Mouse (Mus musculus) cerebellum, postnatal 25 days (tissue): Measurements from ENCODE around the gene Eif5a2.
"Not testable (repeated sequence)": the region's sequence is repeated elsewhere in the genome, so short reads cannot be mapped to it uniquely, and the experiment has no call there.

ENCODE experiments used
- DNase-seq, 2 experiments: peaks; one replicate each; pipeline ENCODE4 v3.0.0; 2021; ENCODE audit warnings: mixed read lengths in 2 of 2

Gene Eif5a2

DNA sequence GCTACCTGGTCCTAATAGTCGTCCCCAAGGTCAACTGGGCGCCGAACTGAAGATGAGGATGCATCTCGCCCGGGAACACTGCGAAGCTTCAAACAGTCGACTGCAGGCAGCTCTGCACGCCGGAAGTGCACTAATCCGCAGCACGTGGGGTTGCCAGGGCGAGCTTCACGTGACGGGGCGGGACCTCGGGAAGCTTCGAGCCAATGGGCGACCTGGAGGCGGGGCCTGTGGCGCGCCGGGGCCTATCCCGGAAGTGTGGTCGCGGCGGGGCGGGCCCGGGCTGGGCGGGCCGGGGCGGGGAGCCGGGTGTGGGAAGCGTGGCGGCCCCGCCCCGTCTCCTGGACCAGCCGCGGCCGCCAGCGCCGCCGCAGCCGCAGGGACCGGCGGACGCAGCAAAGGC lies at the start of gene Eif5a2:
Gene Eif5a2 (plus strand): TSS at position 283 of the 400 bp plus-strand sequence.
- DNase-seq = peak; percentile 90 to 96

DNA sequence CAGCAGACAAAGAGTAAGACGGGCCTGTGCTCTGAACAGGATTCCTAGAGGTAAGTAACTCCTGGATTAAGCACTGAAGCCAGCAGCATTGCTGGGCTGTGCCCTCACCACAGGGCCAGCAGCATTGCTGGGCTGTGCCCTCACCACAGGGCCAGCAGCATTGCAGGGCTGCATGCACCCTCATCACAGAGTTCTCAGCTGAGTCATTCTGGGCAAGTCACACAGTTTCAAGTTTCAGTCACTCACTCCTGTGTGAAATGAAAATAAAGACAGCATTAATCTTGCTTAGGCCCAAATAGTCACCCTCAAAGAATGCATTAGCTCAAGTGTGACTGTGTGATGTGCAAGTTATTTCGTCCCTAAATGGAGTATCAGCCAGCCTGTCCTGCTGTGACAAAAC lies 46.4 kb upstream of the Eif5a2 start:
- no peak for DNase-seq

DNA sequence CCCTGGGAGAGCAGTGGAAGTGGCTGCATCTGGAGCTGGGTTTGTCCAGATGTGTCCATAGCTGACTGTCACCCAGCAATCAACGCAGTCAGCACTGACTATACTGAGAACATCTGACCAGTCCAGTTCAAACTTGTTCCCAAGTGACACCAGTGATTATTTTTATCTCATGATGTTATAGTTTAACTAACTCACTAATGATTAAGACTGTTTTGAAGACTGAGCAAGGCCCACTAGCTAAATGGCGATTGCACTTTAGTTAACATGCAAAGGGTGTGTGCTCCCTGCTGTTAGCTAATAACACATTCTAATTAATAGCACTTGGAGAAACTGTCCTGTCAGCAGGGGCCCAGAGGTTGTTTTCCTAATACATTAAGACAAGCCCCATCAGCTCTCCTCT lies 44.1 kb upstream of the Eif5a2 start:
- DNase-seq = no peak

DNA sequence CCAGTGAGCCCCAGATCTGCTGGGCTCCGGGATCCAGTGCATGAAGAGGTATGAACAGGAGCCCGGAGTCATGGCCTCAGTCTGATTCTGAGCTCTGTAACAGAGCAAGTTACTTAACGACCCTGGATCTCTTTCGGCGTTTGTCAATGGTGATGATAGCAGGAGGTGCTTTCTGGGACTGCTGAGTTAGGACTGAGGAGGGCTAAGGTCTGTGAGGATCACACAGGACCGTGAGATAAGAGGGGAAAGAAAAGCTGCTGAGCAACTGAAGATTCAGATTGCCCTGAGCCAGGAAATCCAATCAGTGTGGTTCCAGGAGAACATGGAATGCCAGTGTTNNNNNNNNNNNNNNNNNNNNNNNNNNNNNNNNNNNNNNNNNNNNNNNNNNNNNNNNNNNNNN lies 40.7 kb upstream of the Eif5a2 start:
- DNase-seq = no peak

DNA sequence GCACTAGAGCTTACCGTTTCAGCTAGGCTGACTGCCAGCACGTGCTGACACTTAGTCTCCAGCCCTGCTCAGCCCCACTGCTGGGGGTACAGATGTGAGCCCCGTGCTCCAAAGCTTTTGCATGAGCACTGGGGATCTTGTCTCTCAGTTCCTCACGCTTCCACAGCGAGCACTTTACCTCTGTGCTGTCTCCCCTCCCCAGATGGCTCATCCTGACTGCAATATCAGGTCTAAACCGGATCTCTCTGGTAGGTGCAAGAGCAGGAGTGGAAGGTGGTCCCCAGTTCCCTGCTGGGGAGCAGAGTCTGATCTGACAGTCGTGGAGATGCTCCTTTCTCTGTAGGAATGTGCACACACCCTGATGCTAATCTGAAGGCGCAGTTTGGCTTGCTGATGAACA lies 37.8 kb upstream of the Eif5a2 start:
- no peak for DNase-seq

DNA sequence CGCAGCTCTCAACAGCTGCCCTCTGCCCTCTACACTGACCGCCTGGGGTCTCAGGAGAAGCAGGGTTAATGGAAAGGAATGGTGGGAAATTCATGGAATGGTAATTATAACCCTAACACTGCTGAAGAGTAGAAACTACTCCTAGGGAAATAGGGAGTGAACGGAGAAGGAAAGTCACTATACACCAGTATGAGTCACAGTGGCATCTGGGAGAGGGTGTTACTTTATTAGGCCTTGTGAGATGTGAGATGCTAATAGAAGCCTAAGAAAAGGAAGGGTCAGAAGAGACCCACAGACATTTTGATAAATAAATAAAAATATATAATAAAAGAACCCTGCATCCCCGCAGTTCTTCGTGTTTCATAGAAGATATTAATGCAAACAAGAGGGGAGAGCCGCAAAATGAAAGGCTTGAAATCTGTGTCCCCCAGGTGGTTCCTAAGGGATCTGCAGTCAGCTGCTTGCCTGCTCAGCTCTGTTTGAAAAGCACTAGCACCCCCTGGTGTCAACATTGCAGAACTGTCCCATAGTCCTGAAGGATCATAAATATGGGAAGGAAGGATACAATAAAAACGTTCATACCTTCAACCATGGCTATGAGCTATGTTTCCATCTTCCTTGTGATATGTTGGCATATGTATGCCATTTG lies 35.1 kb upstream of the Eif5a2 start:
- DNase-seq = peak; percentile 71 to 84

DNA sequence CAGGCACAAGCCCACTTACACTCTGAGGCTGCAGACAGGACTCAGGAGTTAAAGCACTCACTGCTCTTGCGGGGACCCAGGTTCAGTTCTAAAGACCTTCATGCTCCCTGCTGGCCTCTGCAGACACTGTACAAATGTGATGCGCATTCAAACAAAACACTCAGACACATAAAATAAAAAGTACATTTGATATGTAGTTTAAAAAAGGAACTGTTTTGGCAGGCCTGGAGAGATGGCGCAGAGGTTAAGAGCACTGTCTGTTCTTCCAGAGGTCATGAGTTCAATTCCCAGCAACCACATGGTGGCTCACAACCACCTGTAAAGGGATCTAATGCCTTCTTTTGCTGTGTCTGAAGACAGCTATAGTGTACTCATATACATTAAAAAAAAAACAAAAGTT lies 32.9 kb upstream of the Eif5a2 start:
- no peak for DNase-seq

DNA sequence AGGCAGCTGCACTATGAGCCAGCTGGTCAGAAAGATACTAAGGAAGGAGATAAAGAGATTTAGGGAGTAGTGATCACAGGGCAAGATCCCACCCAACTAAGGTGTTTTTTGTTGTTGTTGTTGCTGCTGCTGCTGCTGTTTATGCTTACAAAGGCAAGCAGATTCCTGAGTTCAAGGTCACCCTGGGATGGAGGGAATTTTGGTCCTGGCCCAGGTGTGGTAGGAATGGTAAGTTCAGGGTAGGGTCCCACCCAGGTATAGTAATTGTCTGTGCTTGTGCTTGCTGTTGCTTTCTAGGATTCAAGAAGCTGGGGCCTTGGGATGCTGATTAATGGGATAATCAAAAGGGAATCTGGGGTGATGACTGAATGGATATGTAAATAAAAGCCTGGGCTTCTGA lies 32.1 kb upstream of the Eif5a2 start:
- DNase-seq = no peak

DNA sequence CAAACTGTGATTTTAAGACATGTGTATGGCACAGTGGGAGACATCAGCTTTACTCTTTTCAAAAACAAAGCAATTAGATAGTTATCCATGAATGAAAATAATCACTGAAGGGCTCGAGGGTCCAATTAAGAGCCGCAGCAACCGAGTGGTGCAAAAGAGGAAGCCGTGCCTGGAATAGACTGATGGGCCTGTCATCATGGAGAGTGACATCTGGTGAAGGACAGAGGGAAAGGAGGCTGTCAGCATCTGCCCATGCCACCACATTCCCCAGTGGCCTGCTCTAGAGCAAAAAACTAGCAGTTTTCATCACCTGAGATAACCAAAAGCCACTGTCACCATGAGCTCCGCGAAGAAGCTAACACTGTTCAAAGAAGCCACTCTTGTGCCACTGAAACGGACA lies 25.6 kb upstream of the Eif5a2 start:
- no peak for DNase-seq

DNA sequence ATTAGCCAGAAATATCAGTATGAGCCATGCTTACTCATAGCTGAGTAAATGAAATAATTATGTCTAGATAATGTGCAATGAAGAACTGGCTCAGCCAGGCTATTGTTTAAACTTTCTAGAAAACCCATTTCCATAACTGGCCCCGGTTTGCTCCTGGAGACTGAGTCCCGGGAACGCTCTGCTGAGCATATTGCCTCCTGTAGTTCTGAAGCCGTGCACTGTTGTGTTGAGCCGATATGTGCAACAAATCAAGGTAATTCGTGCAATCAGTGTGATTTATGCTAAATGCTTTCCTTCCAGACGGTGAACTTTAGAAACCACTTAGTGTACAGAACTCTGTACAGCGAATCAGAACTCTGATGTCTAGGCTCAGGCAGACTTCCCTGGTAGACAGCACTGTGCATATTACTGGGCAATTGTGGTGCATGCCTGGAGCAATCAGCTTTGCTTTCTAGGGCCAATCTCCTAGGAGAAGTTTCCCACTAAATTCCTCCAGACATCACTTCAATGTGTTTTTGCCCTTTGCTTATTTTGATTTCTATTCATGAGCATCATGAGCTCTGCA lies 19.8 kb upstream of the Eif5a2 start:
- DNase-seq = no peak

DNA sequence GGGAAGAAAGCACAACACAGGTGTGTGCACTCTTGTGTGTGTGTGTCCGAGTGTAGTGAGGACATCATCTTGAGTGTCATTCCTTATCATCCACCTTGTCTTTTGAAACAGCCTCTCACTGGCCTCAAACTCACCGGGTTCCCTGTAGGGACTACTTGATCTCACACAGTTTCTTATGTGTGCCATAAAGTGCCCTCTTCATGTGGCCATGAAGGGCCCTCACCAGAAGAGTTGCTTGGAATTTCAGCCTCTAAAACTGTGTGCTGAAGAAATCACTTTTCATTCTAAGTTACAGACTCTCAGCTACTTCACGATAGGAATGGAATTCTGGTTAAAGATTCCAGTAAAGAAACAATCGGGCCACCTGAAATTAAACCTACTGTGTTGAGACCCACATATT lies 14.1 kb upstream of the Eif5a2 start:
- no peak for DNase-seq

DNA sequence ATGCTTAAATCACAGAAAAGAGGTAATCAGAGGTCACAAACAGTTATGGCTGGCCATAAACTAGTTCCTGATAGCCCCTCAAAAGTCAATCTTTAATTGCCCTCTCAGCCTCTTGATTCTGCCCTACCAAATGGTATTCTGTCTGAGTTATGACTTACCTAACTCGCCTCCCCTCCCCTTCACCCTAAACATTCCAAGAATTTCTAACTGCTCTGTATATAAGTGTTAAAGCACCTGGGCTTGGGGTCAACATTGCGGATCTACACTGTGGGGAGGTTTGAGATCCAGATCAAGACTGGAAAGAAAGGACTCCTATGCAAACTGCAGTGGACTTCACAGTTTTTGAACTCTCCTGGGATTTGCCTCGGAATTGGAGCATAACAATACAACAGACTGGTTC lies 12.9 kb upstream of the Eif5a2 start:
- no peak for DNase-seq

DNA sequence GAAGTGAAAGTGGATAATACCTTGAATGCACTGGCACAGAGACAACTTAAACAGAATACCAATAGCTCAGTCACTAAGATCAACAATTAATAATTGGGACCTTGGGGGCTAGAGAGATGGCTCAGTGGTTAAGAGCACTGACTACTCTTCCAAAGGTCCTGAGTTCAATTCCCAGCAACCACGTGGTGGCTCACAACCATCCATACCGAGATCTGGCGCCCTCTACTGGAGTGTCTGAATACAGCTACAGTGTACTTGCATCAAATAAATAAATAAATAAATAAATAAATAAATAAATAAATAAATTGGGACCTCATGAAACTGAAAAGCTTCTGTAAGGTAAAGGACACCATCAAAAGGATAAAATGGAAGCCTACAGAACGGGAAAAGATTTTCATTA lies 8.2 kb upstream of the Eif5a2 start:
- DNase-seq = not testable (repeated sequence)

DNA sequence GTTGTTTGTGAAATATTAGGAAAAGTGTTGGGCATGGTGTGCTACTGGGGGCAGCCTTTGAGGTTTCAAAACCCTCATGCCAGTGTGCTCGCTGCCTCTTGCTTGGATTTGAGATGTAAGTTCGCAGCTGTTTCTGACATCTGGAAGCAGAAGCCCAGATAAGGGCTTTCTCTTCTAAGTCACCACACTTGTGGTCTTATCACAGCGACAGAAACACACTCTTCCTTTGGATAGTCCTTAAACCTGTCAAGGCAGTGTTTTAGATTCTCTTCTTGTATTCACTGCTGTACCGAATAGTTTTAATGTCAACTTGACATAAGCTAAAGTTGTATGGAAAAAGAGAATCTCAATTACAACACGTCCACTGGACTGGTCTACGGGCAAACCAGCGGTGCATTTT lies 5.7 kb upstream of the Eif5a2 start:
- DNase-seq = no peak

DNA sequence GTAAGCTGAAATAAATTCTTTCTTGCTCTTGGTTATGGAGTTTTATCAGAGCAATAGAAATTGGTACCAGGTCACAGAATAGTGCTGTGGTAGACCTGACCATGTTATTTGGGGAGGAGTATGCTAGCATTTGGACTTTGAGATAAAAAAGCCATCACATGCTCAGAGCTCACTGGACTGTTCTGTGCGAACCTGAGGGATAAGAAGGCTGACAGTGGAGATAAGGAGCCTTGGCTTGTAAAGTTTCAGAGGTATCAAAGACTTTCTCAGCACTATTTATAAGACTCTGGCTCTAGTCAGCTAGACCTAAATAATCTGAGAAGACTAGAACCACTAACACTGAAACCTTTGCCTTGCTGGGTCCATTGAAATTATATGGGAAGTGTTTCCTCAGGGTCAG lies 5.1 kb upstream of the Eif5a2 start:
- DNase-seq = no peak

DNA sequence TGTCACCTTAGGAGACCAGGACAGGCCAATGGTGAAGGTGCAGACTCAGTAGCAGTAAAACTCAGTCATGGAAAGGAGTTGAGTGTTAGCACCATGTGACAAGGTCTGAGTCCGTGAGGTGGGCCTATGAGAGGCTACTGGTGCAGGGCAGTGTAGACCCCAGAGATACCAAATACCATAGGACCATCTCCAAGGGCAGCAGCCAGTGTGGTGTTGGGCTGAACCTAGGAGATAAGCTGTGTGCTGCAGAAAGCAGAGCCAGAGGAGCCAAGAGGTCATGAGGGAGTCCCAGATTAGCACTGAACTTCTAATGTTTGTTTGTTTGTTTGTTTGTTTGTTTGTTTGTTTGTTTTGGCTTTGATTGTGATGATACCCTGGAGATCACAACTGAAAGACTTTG lies 4.6 kb upstream of the Eif5a2 start:
- DNase-seq = no peak

DNA sequence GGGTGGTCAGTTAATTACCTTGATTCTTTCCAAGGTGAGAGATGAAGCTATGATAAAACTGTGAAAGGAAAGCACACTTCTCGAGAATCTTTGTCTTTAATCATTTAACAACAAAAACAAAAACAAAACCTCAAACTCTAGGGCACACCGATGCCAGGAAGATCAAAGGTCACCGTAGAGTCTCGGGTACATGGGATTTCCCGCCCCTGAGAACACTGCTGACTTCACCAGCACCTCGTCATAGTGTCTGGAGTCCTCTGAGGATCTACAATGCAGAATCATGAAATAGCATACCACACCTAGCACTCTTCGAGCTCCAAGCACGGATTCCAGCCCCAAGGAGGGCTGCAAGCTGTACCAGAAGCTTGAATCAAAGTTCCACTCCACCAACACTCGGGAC lies 565 bp upstream of the Eif5a2 start:
- no peak for DNase-seq

DNA sequence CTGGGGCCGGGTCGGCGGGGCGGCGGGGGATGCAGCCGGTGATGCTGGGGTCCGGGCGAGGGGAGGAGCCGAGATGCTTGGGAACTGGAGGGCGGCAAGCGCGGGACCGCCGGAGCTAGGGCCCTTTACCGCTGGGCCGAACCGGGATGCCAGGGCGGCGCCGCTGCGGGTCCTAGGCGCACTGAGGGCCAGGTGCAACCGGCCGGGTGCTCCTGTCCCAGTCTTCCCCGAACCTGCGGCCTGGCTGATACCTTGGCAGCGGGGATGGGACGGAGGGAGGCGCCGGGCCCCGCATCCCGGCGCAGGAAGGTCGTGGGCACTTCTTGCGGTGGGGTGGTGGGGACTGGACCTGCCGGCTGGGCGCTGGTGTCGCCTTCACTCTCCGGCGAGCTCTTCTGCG lies 346 bp downstream of the Eif5a2 start:
- DNase-seq = no peak

DNA sequence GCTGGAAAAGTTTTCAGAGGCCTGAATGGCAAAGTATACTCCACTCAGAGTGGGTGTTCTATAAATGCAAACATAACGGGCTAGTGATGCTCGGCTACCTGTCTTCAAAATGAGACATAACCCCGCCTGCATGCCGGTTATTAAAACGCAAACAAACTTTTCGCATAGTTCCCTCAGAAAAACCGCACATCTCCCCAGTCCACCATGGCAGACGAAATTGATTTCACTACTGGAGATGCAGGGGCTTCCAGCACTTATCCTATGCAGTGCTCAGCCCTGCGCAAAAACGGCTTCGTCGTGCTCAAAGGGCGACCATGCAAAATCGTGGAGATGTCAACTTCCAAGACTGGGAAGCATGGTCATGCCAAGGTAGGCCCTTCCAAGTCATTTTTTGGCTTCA lies 772 bp downstream of the Eif5a2 start:
- no peak for DNase-seq

DNA sequence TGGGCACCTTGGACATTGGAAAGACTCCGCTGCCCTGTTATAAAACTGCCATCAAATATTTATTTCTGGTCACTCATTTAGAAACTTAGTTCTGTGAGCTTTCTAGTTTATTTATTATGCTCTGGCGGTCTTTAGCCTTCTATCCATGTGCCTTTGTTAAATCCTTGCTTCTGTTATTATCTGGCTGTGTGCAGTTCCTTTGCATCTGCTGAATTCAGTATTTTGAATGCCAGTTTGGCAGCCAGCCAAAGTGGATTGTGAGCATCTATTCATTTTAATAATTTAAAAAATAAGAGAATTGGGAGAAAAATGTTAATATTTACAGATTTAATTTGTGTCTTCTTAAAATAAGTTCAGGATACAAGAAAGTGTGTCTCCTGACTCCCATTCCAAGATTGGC lies 3.1 kb downstream of the Eif5a2 start:
- DNase-seq = no peak

DNA sequence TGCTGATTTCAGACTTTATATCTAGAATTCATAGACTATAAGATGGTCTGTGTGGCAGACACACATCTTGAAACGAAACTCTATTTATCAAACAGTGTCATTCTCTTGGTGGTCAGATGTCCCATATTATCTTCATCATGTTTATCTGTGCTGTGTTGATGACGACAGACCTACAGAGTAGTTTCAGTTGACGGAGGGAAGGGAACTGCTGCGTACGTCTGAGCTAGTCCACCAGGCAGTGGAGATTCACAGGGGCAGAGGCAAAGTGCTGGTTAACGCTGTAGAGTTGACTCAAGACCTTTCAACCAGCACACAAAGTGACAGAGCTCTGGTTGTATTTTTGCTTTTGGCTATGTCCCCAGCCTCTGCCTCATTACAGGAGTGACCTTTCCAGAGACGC lies 13.8 kb downstream of the Eif5a2 start:
- DNase-seq = no peak

DNA sequence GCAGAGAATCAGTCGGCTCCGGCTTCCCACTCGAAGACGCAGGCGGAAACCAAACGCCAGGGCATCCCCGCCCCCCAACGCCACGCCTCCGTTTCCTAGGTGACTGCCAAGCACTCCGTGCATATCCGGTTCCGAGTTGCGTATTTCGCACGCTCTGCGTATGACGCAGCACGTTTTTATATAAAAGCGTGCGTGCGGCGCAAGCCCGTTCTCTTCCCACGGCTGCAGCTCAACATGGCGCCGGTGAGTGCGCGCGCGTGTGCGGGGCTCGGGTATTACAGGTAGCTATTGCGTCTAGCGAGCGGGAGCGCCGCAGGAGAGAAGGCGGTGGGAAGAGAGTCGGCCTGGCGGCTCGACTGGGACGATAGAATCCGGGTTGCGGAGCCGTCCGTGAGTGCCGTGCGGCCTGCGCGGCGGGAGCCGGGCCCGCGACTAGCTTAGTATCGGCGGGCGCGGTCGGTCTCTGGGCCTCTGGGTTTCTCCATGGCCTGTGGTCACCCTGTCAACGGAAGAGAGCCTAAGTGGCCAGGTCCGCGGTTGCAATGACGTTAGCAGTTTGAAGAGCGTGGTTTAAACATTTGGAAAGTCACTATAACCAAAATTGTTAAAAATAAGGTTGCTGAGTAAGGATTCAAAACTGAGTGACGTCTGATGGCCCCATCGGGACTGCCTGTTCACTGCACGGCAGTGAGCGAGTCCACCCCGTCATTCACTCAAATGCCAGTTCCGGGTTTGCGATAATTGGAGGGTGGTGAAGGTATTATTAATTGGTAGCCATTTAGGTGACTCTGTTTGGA lies 24.4 kb downstream of the Eif5a2 start, which contains the start of gene Rpl22l1:
Gene Rpl22l1 (plus strand): TSS at position 136 of the 797 bp plus-strand sequence.
- peak; percentile 96 to 98 for DNase-seq

DNA sequence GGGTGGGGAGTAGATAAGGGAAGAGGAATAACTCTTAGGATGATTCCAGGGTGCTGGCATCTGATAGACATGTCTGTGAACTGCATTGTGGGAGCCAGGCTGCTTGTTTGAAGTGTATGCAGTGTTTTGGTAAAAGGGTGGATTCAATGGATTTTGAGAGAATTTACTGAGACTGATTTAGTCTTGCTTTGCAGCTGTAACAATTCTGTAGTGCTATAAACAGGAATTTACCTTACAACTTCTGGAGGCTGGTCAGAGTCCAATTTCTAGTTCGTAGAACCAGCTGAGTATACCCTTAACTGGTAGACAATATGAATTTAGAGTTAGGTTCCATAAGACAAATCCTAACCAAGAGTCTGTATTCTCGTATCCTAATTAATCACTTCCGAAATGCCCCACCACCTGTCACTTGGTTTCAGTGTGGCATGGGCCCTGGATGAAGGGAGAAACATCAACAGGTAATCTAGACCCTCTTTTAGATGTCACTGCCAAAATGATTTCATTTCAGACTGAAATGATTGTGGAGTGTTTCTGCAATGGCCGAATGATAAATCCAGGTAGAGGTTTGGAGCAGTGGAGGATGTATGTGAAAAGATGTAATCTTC lies 27.1 kb downstream of the Eif5a2 start:
- DNase-seq = no peak

DNA sequence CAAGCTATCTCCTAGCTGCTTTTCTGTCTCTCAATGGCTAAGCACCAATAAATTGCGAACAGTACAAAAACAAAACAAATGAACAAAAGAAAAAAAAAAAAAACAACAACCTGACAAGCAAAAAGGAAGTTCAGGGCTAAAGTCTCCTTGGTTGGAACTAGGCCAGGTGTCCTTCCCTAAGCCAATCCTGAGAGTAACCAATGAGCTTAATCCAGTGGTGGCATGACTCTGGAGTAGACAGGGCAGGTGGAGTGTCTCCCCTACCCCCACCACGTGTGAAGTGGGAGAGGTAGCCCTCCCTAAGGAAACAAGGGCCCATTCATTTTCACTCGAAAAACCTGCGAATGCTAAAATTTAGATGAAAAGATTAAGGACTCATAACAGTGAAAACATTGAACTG lies 30.4 kb downstream of the Eif5a2 start:
- DNase-seq = no peak
